8 mouse cellular contexts compared by ENCODE assay signal in genomic region chr15:79252580-79252979, GRCm38 (mm10). TPM values are rescaled to one million over a fixed set of nuclear protein-coding genes. Genes with fewer than 3 reads are reported as not detected.
DNase-seq lines count a peak whose midpoint lies in the region; ATAC-seq and TF ChIP-seq lines count a peak whose summit lies in the region.

No protein-coding gene starts in this region.

- TF ChIP-seq EP300 in heart, adult 2 months (IDR thresholded peaks at IDR 0.05; ENCODE audit: insufficient read depth, low read depth, low read length): no peak
- no peak for TF ChIP-seq EP300 in liver, postnatal 0 days (IDR thresholded peaks at IDR 0.05; ENCODE audit: low read depth)

- intact Hi-C loops in heart, adult 2 months (cut with DNase I): no loop called here
- intact Hi-C loops in heart, postnatal 10 days (cut with DNase I): no loop called here

- H3K4me3 ChIP-seq in heart, adult 2 months: peak overlapping the region; percentile 35; the same call in 1 of the 2 replicates
- H3K4me3 ChIP-seq in E14TG2a.4 (replicated peaks; ENCODE audit: low read length): peak overlapping the region; percentile 75
- H3K4me3 ChIP-seq in hindbrain, embryonic 10.5 days: peak overlapping the region; percentile 49
- H3K4me3 ChIP-seq in liver, postnatal 0 days (ENCODE audit: low read depth, low read length): peak overlapping the region; percentile 7; the same call in 1 of the 2 replicates

- no peak for TF ChIP-seq CTCF in heart, adult 2 months (IDR thresholded peaks at IDR 0.05)
- no peak for TF ChIP-seq CTCF in E14TG2a.4 (conservative IDR thresholded peaks at IDR 0.05; ENCODE audit: low read length)
- no peak for TF ChIP-seq CTCF in liver, postnatal 0 days (IDR thresholded peaks at IDR 0.05; ENCODE audit: low read depth)

- no peak for TF ChIP-seq POLR2A in heart, adult 2 months (IDR thresholded peaks at IDR 0.05; ENCODE audit: insufficient read depth, low read depth, low read length)

- peak overlapping the region; percentile 58 for H3K4me2 ChIP-seq in liver, postnatal 0 days (ENCODE audit: low read depth, low read length)

- H3K27ac ChIP-seq in heart, adult 2 months: no peak overlapping the region
- H3K27ac ChIP-seq in hindbrain, embryonic 10.5 days: peak overlapping the region; percentile 71
- H3K27ac ChIP-seq in liver, postnatal 0 days (ENCODE audit: low read depth): no peak overlapping the region

- H3K4me1 ChIP-seq in heart, adult 2 months (ENCODE audit: control insufficient read depth, insufficient read depth, low read length): no peaks in the 10 kb centered on the region
- peaks cover 54% of the 10 kb centered on the region for H3K4me1 ChIP-seq in E14TG2a.4 (replicated peaks; ENCODE audit: low read depth, low read length)
- peaks cover 32% of the 10 kb centered on the region for H3K4me1 ChIP-seq in hindbrain, embryonic 10.5 days (replicated peaks)
- peaks cover 14% of the 10 kb centered on the region for H3K4me1 ChIP-seq in liver, postnatal 0 days (ENCODE audit: insufficient read depth)

- peak overlapping the region; percentile 64 for H3K9ac ChIP-seq in heart, adult 2 months (ENCODE audit: low read depth, low read length)
- H3K9ac ChIP-seq in liver, postnatal 0 days (replicated peaks): no peak overlapping the region; the same call in 1 of the 2 replicates

- WGBS in heart, adult 2 months: 35% methylated on average over 24 of the region's 24 CpGs
- 27% methylated on average over 24 of the region's 24 CpGs for WGBS in hindbrain, embryonic 10.5 days
- WGBS in liver, postnatal 0 days (ENCODE audit: insufficient replicate concordance): 27% methylated on average over 24 of the region's 24 CpGs

- no peak for DNase-seq in heart, adult 2 months
- DNase-seq in heart, postnatal 10 days: no peak
- DNase-seq in hindbrain, embryonic 10.5 days (ENCODE audit: low spot score): no peak
- no peak for DNase-seq in liver, postnatal 0 days
- DNase-seq in retina, postnatal 1 day: no peak
- DNase-seq in adrenal gland, postnatal 25 days: no peak
- DNase-seq in right cerebral cortex, postnatal 36 days (ENCODE audit: low spot score in 2 of 2): no peak

- H3K9me3 ChIP-seq in E14TG2a.4 (ENCODE audit: low read length): no peaks in the 10 kb centered on the region
- H3K9me3 ChIP-seq in hindbrain, embryonic 10.5 days: no peaks in the 10 kb centered on the region
- no peaks in the 10 kb centered on the region for H3K9me3 ChIP-seq in liver, postnatal 0 days (ENCODE audit: low read length)

- H3K36me3 ChIP-seq in heart, adult 2 months (ENCODE audit: control insufficient read depth, insufficient read depth, low read length): no peaks in the 10 kb centered on the region
- peaks cover 32% of the 10 kb centered on the region for H3K36me3 ChIP-seq in E14TG2a.4 (ENCODE audit: insufficient read depth, low read length)
- peaks cover 28% of the 10 kb centered on the region for H3K36me3 ChIP-seq in hindbrain, embryonic 10.5 days
- H3K36me3 ChIP-seq in liver, postnatal 0 days (replicated peaks; ENCODE audit: insufficient read depth, low read length): peaks cover 3% of the 10 kb centered on the region

- no peaks in the 10 kb centered on the region for H3K79me2 ChIP-seq in heart, adult 2 months (replicated peaks; ENCODE audit: control insufficient read depth, insufficient read depth, low read length)

- no peak for ATAC-seq in liver, postnatal 0 days

- no peaks in the 10 kb centered on the region for H3K27me3 ChIP-seq in heart, adult 2 months (ENCODE audit: control insufficient read depth, insufficient read depth, low read length)
- H3K27me3 ChIP-seq in E14TG2a.4 (ENCODE audit: insufficient read depth, low read length): peaks cover 41% of the 10 kb centered on the region
- H3K27me3 ChIP-seq in hindbrain, embryonic 10.5 days (ENCODE audit: insufficient read depth, poor library complexity, severe bottlenecking): peaks cover 71% of the 10 kb centered on the region
- H3K27me3 ChIP-seq in liver, postnatal 0 days (ENCODE audit: insufficient read depth, low read length): peaks cover 30% of the 10 kb centered on the region

RNA-seq across cellular contexts. Expression of gene Slc16a8, which starts 2.0 kb away (rescaled TPM):
- under 1 TPM; 0.16 to 0.39 TPM for total RNA-seq in heart, adult 2 months (2021)
- 0.12 and 0.57 TPM in 2 replicates for polyA plus RNA-seq in heart, adult 2 months (2012; rRNA removed)
- under 1 TPM; 0.15 to 0.24 TPM for total RNA-seq in heart, postnatal 10 days (2021)
- 0.14 and 0.26 TPM in 2 replicates for polyA plus RNA-seq in hindbrain, embryonic 10.5 days (2016; fragmentation: Nextera tagmentation; extraction: Ambion mirVana)
- not detected in 2 replicates for polyA plus RNA-seq in liver, postnatal 0 days (2015; fragmentation: Nextera tagmentation; extraction: Ambion mirVana)
- not detected in 2 replicates for total RNA-seq in adrenal gland, postnatal 25 days (2021)

RNA-seq across cellular contexts. Expression of gene Gm49486, which starts 23.4 kb away (rescaled TPM):
- total RNA-seq in heart, adult 2 months (2021): 1 to 10 TPM in 1 of 2 experiments, under 1 TPM in 1; 0.61 to 1.4 TPM
- polyA plus RNA-seq in heart, adult 2 months (2012; rRNA removed): 0.39 and 0.59 TPM in 2 replicates
- 1 to 10 TPM; 1.0 to 1.1 TPM for total RNA-seq in heart, postnatal 10 days (2021)
- 0.14 and 0.21 TPM in 2 replicates for polyA plus RNA-seq in hindbrain, embryonic 10.5 days (2016; fragmentation: Nextera tagmentation; extraction: Ambion mirVana)
- 0.08 TPM in 2 replicates for polyA plus RNA-seq in liver, postnatal 0 days (2015; fragmentation: Nextera tagmentation; extraction: Ambion mirVana)
- not detected in 2 replicates for total RNA-seq in adrenal gland, postnatal 25 days (2021)

RNA-seq across cellular contexts. Expression of gene Pick1, which starts 23.6 kb away (rescaled TPM):
- total RNA-seq in heart, adult 2 months (2021): 10 to 100 TPM; 21.3 to 24.0 TPM
- polyA plus RNA-seq in heart, adult 2 months (2012; rRNA removed): 27.7 and 35.5 TPM in 2 replicates
- total RNA-seq in heart, postnatal 10 days (2021): 10 to 100 TPM; 25.1 to 25.8 TPM
- polyA plus RNA-seq in hindbrain, embryonic 10.5 days (2016; fragmentation: Nextera tagmentation; extraction: Ambion mirVana): 45.0 and 47.8 TPM in 2 replicates
- polyA plus RNA-seq in liver, postnatal 0 days (2015; fragmentation: Nextera tagmentation; extraction: Ambion mirVana): 11.5 and 12.2 TPM in 2 replicates
- 20.8 and 26.1 TPM in 2 replicates for total RNA-seq in adrenal gland, postnatal 25 days (2021)

RNA-seq across cellular contexts. Expression of gene Baiap2l2, which starts 32.8 kb away (rescaled TPM):
- total RNA-seq in heart, adult 2 months (2021): under 1 TPM; 0.78 to 0.84 TPM
- polyA plus RNA-seq in heart, adult 2 months (2012; rRNA removed): 0.70 and 2.9 TPM in 2 replicates
- total RNA-seq in heart, postnatal 10 days (2021): under 1 TPM in 1 of 2 experiments, not detected in 1; 0.62 TPM
- polyA plus RNA-seq in hindbrain, embryonic 10.5 days (2016; fragmentation: Nextera tagmentation; extraction: Ambion mirVana): 1.7 and 2.0 TPM in 2 replicates
- polyA plus RNA-seq in liver, postnatal 0 days (2015; fragmentation: Nextera tagmentation; extraction: Ambion mirVana): 1.2 and 2.1 TPM in 2 replicates
- total RNA-seq in adrenal gland, postnatal 25 days (2021): not detected in 2 replicates

Comparison
In these comparisons a context has a peak if more than half of its experiments do, and no peak if none do; other contexts are left out.
1. H3K4me3 ChIP-seq: peak in every context shown above with its lines; median percentile 75 in E14TG2a.4; 49 in hindbrain, embryonic 10.5 days; 35 in heart, adult 2 months; 7 in liver, postnatal 0 days.